Mouse (Mus musculus): ENCODE results near the gene 4921504E06Rik. TPM values are rescaled to one million over a fixed set of nuclear protein-coding genes. Genes with fewer than 3 reads are reported as not detected.
A peak's percentile ranks its signal among the peaks of the same experiment; 100 is the strongest.

4921504E06Rik gene
- polyA plus RNA-seq, 1 experiment from 2014 or later, result 0.48 TPM

GRCm38 (mm10) chr2:19461940-19462339 lies 91.8 kb downstream of the 4921504E06Rik start:
- no peak overlapping the region for H3K9ac ChIP-seq

GRCm38 (mm10) chr2:19458785-19459184 lies 94.9 kb downstream of the 4921504E06Rik start:
- H3K9ac ChIP-seq, result no peak overlapping the region
- ATAC-seq (ENCODE audit: low FRiP score), result no peak
- peaks cover 86% of the 10 kb centered on the region for H3K27me3 ChIP-seq
- H3K27ac ChIP-seq, result no peak overlapping the region
- 14% methylated on average over 2 of the region's 2 CpGs for WGBS
- no peaks in the 10 kb centered on the region for H3K36me3 ChIP-seq
- no peaks in the 10 kb centered on the region for H3K9me3 ChIP-seq
- H3K4me3 ChIP-seq, result no peak overlapping the region
- H3K4me1 ChIP-seq (replicated peaks), result no peaks in the 10 kb centered on the region
- no peak overlapping the region for H3K4me2 ChIP-seq

More at GRCm38 (mm10) chr2:19461940-19462339, 91.8 kb downstream of the 4921504E06Rik start:
- 46% methylated on average over 2 of the region's 2 CpGs for WGBS
- Histone ChIP-seq H3K4me1 (replicated peaks) (no peaks in the 10 kb centered on the region), H3K9me3 (no peaks in the 10 kb centered on the region), H3K4me3 (no peak overlapping the region), H3K27ac (no peak overlapping the region), H3K36me3 (no peaks in the 10 kb centered on the region), H3K27me3 (peaks cover 62% of the 10 kb centered on the region), H3K4me2 (no peak overlapping the region)
- ATAC-seq (ENCODE audit: low FRiP score), result no peak

DNA sequence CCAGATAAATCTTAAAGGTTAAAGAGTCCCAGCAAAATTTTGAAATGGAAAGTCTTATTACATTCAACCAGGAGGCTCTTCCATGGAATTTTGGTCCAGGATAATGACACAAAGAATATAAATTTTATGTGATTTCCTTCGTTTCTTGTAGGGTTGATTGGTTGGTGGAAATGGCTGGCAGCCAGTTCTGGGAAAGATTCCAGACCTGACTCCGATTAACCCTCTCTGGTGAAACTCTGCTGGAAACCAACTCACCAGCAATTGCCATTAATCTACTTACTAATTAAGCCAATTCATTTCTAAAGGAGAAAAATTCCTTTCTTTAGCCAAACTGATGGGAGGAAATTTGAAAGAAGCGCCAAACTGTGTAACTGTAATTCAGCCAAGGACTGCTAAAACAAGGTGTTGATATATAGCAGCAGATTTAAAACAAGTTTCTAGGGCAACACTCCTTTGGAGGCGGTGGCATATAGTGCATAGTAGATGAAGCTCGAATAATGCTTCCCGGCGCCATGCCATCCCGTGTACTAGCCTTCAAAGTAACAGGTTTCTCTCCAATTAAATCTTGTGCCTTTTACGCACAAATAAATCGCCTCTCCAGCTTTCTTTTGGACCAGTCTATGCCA lies 97.7 kb downstream of the 4921504E06Rik start:
- WGBS, result 9% methylated on average over 10 of the region's 10 CpGs
- Histone ChIP-seq H3K36me3 (no peaks in the 10 kb centered on the region), H3K9ac (no peak overlapping the region), H3K9me3 (no peaks in the 10 kb centered on the region), H3K27ac (no peak overlapping the region), H3K27me3 (peaks cover 95% of the 10 kb centered on the region), H3K4me1 (replicated peaks) (peaks cover 10% of the 10 kb centered on the region), H3K4me2 (no peak overlapping the region), H3K4me3 (no peak overlapping the region)
- ATAC-seq (ENCODE audit: low FRiP score), result no peak

DNA sequence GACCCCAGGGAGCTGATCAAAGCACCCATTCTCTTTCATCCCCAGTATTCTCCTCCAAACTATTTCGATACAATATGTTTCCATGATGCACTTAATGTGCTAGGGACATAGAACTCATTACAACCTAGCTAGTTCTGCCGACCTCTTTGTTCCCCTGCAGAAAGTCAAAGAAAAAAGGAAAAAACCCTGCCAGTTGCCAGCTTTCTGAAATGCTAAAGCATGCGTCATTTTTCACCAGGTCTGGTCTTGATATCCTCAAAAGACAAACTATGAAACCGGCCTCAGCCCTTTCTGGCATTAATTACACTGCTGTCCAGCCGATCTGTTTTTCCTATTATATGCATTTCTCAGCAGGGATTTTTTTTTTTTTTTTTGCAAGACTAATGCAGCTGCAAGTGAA lies 98.5 kb downstream of the 4921504E06Rik start:
- H3K27me3 ChIP-seq, result peaks cover 96% of the 10 kb centered on the region
- no peaks in the 10 kb centered on the region for H3K9me3 ChIP-seq
- H3K9ac ChIP-seq, result no peak overlapping the region
- H3K4me1 ChIP-seq (replicated peaks), result peaks cover 10% of the 10 kb centered on the region
- no peak overlapping the region for H3K4me3 ChIP-seq
- H3K36me3 ChIP-seq, result no peaks in the 10 kb centered on the region
- H3K27ac ChIP-seq, result no peak overlapping the region
- ATAC-seq (ENCODE audit: low FRiP score), result no peak
- WGBS, result 3% methylated on average over 5 of the region's 5 CpGs
- no peak overlapping the region for H3K4me2 ChIP-seq

DNA sequence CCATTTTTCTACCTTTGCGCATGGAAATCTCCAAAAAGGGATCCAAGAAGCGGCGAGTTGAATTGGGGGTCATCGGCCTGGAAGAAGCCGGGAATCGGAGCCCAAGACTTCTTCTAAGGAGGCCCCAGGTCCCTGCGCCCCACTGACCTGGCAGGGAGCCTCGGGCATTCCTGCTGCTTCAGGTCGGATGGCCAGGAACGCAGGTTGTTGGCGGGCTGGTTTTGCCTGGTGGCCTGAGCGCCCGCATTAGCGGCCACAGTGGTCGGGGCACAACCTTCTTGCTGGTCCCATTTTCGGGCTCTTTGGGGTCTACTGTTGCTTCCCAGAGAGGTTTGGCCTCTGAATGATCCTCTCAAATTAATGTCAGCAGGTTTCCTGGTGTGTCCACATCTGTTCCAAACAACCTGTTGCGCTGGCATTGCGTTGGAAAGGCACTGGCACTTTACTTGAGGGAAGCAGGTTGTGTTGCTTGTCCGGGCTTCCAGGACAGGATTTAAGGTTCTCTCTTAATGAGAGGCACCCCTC lies 101.1 kb downstream of the 4921504E06Rik start:
- Histone ChIP-seq H3K9ac (no peak overlapping the region), H3K4me2 (peak overlapping the region; percentile 39), H3K4me1 (replicated peaks) (peaks cover 19% of the 10 kb centered on the region), H3K27me3 (peaks cover 99% of the 10 kb centered on the region), H3K4me3 (peak overlapping the region; percentile 12; the same call in 1 of the 2 replicates), H3K36me3 (no peaks in the 10 kb centered on the region), H3K27ac (no peak overlapping the region), H3K9me3 (no peaks in the 10 kb centered on the region)
- 1% methylated on average over 19 of the region's 19 CpGs for WGBS
- no peak for ATAC-seq (ENCODE audit: low FRiP score)

GRCm38 (mm10) chr2:19449308-19449707 lies 104.4 kb downstream of the 4921504E06Rik start:
- no peak overlapping the region for H3K27ac ChIP-seq
- no peak overlapping the region for H3K4me2 ChIP-seq
- ATAC-seq (ENCODE audit: low FRiP score), result no peak
- 16% methylated on average over 4 of the region's 4 CpGs for WGBS
- no peaks in the 10 kb centered on the region for H3K36me3 ChIP-seq
- peaks cover 96% of the 10 kb centered on the region for H3K27me3 ChIP-seq
- H3K4me3 ChIP-seq, result no peak overlapping the region
- H3K9ac ChIP-seq, result no peak overlapping the region
- H3K9me3 ChIP-seq, result no peaks in the 10 kb centered on the region
- peaks cover 38% of the 10 kb centered on the region for H3K4me1 ChIP-seq (replicated peaks)

DNA sequence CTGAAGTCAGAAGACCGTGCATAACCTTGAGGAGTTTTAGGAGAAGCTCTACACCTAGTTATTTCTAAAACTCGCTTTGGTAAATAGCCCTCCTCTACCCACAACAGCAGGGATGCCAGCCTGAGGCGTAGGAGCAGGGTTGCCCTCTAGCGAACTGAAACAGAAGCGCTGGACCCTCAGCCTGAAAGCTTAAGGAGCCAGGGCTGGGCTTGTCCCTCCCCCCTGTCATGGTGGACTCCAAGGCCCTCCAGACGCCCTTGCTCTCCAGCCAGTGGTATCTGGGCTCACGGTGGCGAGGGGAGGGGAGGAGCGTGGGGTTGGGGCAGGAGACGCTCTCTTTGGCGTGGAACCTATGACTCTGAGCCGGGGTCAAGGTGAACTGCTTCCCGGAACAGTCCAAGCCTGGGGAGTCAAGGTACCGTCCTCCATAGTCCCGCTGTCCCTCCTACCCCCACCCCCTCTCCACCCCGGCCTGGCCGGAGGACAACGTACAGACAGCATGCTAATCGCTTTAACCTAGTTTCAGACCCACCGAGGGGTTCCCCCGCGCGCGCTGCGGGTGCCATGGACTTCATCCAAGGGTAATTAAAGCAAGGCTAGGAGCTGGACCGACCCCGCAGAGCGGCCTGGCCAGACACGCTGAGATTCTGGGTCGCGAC lies 105.5 kb downstream of the 4921504E06Rik start:
- Histone ChIP-seq H3K4me3 (peak overlapping the region; percentile 21), H3K9me3 (no peaks in the 10 kb centered on the region), H3K36me3 (no peaks in the 10 kb centered on the region), H3K27ac (no peak overlapping the region), H3K4me2 (peak overlapping the region; percentile 49), H3K27me3 (peaks cover 96% of the 10 kb centered on the region), H3K9ac (no peak overlapping the region), H3K4me1 (replicated peaks) (peaks cover 38% of the 10 kb centered on the region)
- WGBS, result 2% methylated on average over 27 of the region's 31 CpGs
- ATAC-seq (ENCODE audit: low FRiP score), result peak; percentile 34

- Histone ChIP-seq H3K4me2 (peak overlapping the region; percentile 72), H3K9ac (no peak overlapping the region), H3K4me3 (peak overlapping the region; percentile 45), H3K27me3 (peaks cover 96% of the 10 kb centered on the region), H3K27ac (no peak overlapping the region), H3K9me3 (no peaks in the 10 kb centered on the region), H3K4me1 (replicated peaks) (peaks cover 29% of the 10 kb centered on the region), H3K36me3 (no peaks in the 10 kb centered on the region)
- ATAC-seq (ENCODE audit: low FRiP score), result no peak
- 7% methylated on average over 7 of the region's 7 CpGs for WGBS
Observed at GRCm38 (mm10) chr2:19446746-19447145, 107.0 kb downstream of the 4921504E06Rik start.

- Histone ChIP-seq H3K4me2 (peak overlapping the region; percentile 72), H3K9me3 (no peaks in the 10 kb centered on the region), H3K27ac (no peak overlapping the region), H3K4me1 (replicated peaks) (peaks cover 28% of the 10 kb centered on the region), H3K9ac (peak overlapping the region; percentile 58), H3K27me3 (peaks cover 96% of the 10 kb centered on the region), H3K4me3 (peak overlapping the region; percentile 45), H3K36me3 (no peaks in the 10 kb centered on the region)
- under 1% methylated on average over 67 of the region's 67 CpGs for WGBS
- peak; percentile 40 for ATAC-seq (ENCODE audit: low FRiP score)
Observed at GRCm38 (mm10) chr2:19445871-19446501, 107.7 kb downstream of the 4921504E06Rik start.

DNA sequence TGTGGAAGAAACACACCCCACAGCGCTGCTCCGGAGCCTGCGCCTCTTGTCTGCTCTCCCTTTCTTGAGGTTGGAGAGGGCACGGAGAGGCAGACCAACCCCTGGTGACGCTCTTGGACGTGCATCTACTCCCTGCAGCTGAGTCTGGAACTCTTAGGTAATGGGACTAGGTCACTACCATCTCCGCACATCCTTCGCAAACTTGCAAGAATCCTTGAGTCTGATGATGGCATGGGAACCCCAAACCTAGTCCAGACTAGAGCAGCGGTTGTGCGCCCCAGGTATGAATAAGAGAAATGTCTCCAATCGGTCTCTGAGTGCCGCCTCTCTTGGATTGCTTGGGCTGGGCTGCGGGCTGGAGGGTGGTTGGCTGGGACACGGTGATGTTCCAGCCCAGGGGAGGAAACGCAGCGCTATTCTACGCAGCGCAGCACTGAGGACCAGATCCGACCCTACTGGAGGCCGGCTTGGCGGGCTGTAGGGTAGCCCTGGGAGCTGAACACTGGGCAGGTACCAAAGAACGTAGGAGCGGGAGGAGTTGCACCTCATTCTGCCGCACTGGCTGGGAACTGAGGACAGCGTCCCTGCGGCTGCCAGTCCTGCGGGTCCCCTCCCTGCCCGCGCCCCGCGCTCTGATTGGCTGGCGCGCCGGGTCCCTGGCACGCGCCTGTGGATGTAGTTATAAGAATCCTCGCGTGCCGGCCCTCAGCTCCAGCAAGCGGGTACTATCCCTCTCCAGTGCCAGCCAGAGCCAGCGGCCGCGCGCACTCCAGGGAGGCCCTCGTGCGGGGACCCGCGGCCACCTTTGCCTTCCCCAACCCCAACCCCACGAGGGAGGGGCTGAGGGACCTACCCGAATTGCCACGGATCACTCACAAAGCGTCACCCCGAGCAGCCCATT lies 108.5 kb downstream of the 4921504E06Rik start, which contains the start of gene Ptf1a:
Gene Ptf1a (plus strand): TSS at position 733 of the 901 bp plus-strand sequence.
- H3K4me3 ChIP-seq, result peak within 1 kb of the TSS; percentile 45
- H3K27me3 ChIP-seq, result peaks cover 96% of the 10 kb centered on the region
- ATAC-seq (ENCODE audit: low FRiP score), result peak; percentile 75
- no peak within 1 kb of the TSS for H3K27ac ChIP-seq
- peaks cover 28% of the 10 kb centered on the region for H3K4me1 ChIP-seq (replicated peaks)
- H3K9me3 ChIP-seq, result no peaks in the 10 kb centered on the region
- H3K9ac ChIP-seq, result peak within 1 kb of the TSS; percentile 58
- WGBS, result under 1% methylated on average over 51 of the region's 53 CpGs
- peak within 1 kb of the TSS; percentile 72 for H3K4me2 ChIP-seq
- H3K36me3 ChIP-seq, result no peaks in the 10 kb centered on the region

DNA sequence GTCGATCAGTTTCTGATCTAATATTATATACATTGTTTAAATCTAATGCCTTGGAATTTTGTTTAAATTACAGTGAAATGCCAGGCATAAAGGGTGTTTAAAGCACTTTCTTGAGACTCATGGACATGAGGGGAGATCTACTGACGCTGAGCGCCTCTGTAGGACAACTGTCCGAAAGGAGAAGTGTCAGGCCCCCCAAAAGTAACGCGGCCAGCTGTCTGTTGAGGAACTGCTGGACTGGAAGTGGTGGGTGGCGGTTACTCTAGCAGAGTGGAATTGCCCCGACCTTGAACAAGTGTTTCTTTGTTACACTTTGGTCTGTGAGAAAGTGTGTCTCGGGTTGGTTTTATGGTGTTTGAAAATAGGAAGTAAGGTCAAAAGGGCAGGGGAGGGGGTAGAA lies 109.4 kb downstream of the 4921504E06Rik start:
- Histone ChIP-seq H3K9me3 (no peaks in the 10 kb centered on the region), H3K4me2 (no peak overlapping the region), H3K27me3 (peaks cover 93% of the 10 kb centered on the region), H3K27ac (no peak overlapping the region), H3K36me3 (no peaks in the 10 kb centered on the region), H3K9ac (no peak overlapping the region), H3K4me3 (no peak overlapping the region), H3K4me1 (replicated peaks) (peaks cover 28% of the 10 kb centered on the region)
- WGBS, result 2% methylated on average over 9 of the region's 9 CpGs
- no peak for ATAC-seq (ENCODE audit: low FRiP score)
